Mouse (Mus musculus) hindbrain, postnatal 0 days (tissue): Measurements from ENCODE around the gene Tipin. TPM values are rescaled to one million over a fixed set of nuclear protein-coding genes. Genes with fewer than 3 reads are reported as not detected.

Source experiments
- ATAC-seq: fragments of 200-750 bp; cut with Nextera tagmentation; 2 replicates; pipeline ENCODE4 v1.8.0; 2017; ENCODE audit warnings: mild to moderate bottlenecking, moderate TSS enrichment, moderate library complexity
- DNase-seq: peaks from one replicate; pipeline ENCODE4 v3.0.0-alpha.2; 2015; ENCODE audit warnings: low spot score
- H3K27ac ChIP-seq: fragments of 300-500 bp; sonication (generic); 2 replicates; pipeline ENCODE4 v1.5.1; 2014; ENCODE audit warnings: mild to moderate bottlenecking
- H3K27me3 ChIP-seq: fragments of 300-500 bp; sonication (generic); 2 replicates; pipeline ENCODE4 v1.6.1; 2014; ENCODE audit warnings: low read length, mixed read lengths; ENCODE audit not compliant: insufficient read depth
- H3K36me3 ChIP-seq: fragments of 300-500 bp; sonication (generic); 2 replicates; pipeline ENCODE4 v1.6.1; 2014; ENCODE audit warnings: low read length, mixed read lengths; ENCODE audit not compliant: insufficient read depth
- H3K4me1 ChIP-seq: fragments of 300-500 bp; sonication (generic); 2 replicates; pipeline ENCODE4 v1.6.1; 2014; ENCODE audit warnings: antibody characterized with exemption, low read length, mixed read lengths; ENCODE audit not compliant: insufficient read depth
- H3K4me2 ChIP-seq: fragments of 300-500 bp; sonication (generic); 2 replicates; pipeline ENCODE4 v1.6.1; 2014; ENCODE audit warnings: low read depth, mild to moderate bottlenecking, low read length, moderate library complexity, mixed read lengths
- H3K4me3 ChIP-seq: fragments of 300-500 bp; sonication (generic); 2 replicates; pipeline ENCODE4 v1.5.1; 2014; ENCODE audit warnings: low read length
- H3K9ac ChIP-seq: fragments of 300-500 bp; sonication (generic); replicated peaks from 2 replicates; pipeline ENCODE4 v1.6.1; 2014; ENCODE audit warnings: mild to moderate bottlenecking, low read length, moderate library complexity, mixed read lengths
- H3K9me3 ChIP-seq: fragments of 300-500 bp; sonication (generic); 2 replicates; pipeline ENCODE4 v1.6.1; 2016; ENCODE audit warnings: low read length, mixed read lengths
- CTCF ChIP-seq: IDR thresholded peaks from 2 replicates; pipeline ENCODE4 v1.5.1; 2016; ENCODE audit warnings: antibody characterized with exemption, control low read depth, low read depth
- WGBS: fragments of 180-500 bp; shearing (Covaris S2); extraction: QIAGEN DNeasy Blood & Tissue Kit; methylation state at CpG from one replicate; pipeline ENCODE4 v1.1.7; 2014; 5-methylcytosine and 5-hydroxymethylcytosine counted together
- polyA plus RNA-seq: library from polyadenylated mRNA; unstranded; fragments of >200 nt; fragmentation: Nextera tagmentation; extraction: Ambion mirVana; gene quantifications from 2 replicates; pipeline ENCODE4 v1.2.1, GENCODE M21; 2015
- total RNA-seq: library from RNA; depleted of rRNA; stranded (reverse); fragments of >200 nt; gene quantifications from 2 replicates; pipeline ENCODE4 v1.2.3, GENCODE M21; 2014

Tipin gene
- total and polyA plus RNA-seq, 2 experiments from 2014 or later: 83.7 to 97.0 TPM

GRCm38 (mm10) chr9:64253021-64253904 lies 28.1 kb upstream of the Tipin start, which contains the start of gene Map2k1:
Gene Map2k1 (minus strand): TSS chr9:64253631.
- Histone ChIP-seq H3K9me3 (no peaks in the 10 kb centered on the region), H3K27me3 (no peaks in the 10 kb centered on the region), H3K27ac (peak within 1 kb of the TSS; percentile 81), H3K36me3 (no peaks in the 10 kb centered on the region), H3K4me1 (0 out of 2 replicates have a peak, but pooled peaks cover 9% of the 10 kb centered on the region), H3K9ac (peak within 1 kb of the TSS; percentile 70), H3K4me3 (peak within 1 kb of the TSS; percentile 96), H3K4me2 (peak within 1 kb of the TSS; percentile 94)
- TF ChIP-seq CTCF: peak; percentile 87
- 0% methylated on average over 86 of the region's 89 CpGs for WGBS
- ATAC-seq (peak; percentile 99), DNase-seq (peak; percentile 100)

- Histone ChIP-seq H3K4me2 (no peak overlapping the region), H3K27ac (no peak overlapping the region), H3K27me3 (no peaks in the 10 kb centered on the region), H3K36me3 (no peaks in the 10 kb centered on the region), H3K9ac (no peak overlapping the region), H3K4me3 (no peak overlapping the region), H3K9me3 (no peaks in the 10 kb centered on the region), H3K4me1 (0 out of 2 replicates have a peak, but pooled peaks cover 9% of the 10 kb centered on the region)
- ATAC-seq (no peak), DNase-seq (no peak)
- 78% methylated on average over 3 of the region's 3 CpGs for WGBS
- TF ChIP-seq CTCF: no peak
These were observed 26.0 kb upstream of the Tipin start for GRCm38 (mm10) chr9:64255422-64255821.

GRCm38 (mm10) chr9:64256204-64256603 lies 25.2 kb upstream of the Tipin start:
- Histone ChIP-seq H3K27ac (no peak overlapping the region), H3K4me1 (0 out of 2 replicates have a peak, but pooled peaks cover 9% of the 10 kb centered on the region), H3K4me2 (no peak overlapping the region), H3K9me3 (no peaks in the 10 kb centered on the region), H3K4me3 (no peak overlapping the region), H3K27me3 (no peaks in the 10 kb centered on the region), H3K36me3 (no peaks in the 10 kb centered on the region), H3K9ac (no peak overlapping the region)
- ATAC-seq: no peak
- no peak for DNase-seq
- no peak for TF ChIP-seq CTCF
- 89% methylated on average over 3 of the region's 3 CpGs for WGBS

GRCm38 (mm10) chr9:64259906-64260305 lies 21.5 kb upstream of the Tipin start:
- no peak overlapping the region for H3K4me3 ChIP-seq
- no peak for DNase-seq
- no peak for ATAC-seq
- no peaks in the 10 kb centered on the region for H3K27me3 ChIP-seq
- no peaks in the 10 kb centered on the region for H3K9me3 ChIP-seq
- TF ChIP-seq CTCF: no peak
- H3K36me3 ChIP-seq: no peaks in the 10 kb centered on the region
- no peak overlapping the region for H3K9ac ChIP-seq
- H3K27ac ChIP-seq: no peak overlapping the region
- no peaks in the 10 kb centered on the region for H3K4me1 ChIP-seq
- WGBS: 90% methylated on average over 5 of the region's 5 CpGs
- no peak overlapping the region for H3K4me2 ChIP-seq

GRCm38 (mm10) chr9:64261023-64261422 lies 20.4 kb upstream of the Tipin start:
- 84% methylated on average over 4 of the region's 4 CpGs for WGBS
- no peak overlapping the region for H3K4me3 ChIP-seq
- DNase-seq: no peak
- no peak for ATAC-seq
- H3K27ac ChIP-seq: no peak overlapping the region
- no peaks in the 10 kb centered on the region for H3K9me3 ChIP-seq
- no peaks in the 10 kb centered on the region for H3K4me1 ChIP-seq
- H3K27me3 ChIP-seq: no peaks in the 10 kb centered on the region
- H3K36me3 ChIP-seq: no peaks in the 10 kb centered on the region
- TF ChIP-seq CTCF: no peak
- no peak overlapping the region for H3K4me2 ChIP-seq
- H3K9ac ChIP-seq: no peak overlapping the region

- Histone ChIP-seq H3K9me3 (no peaks in the 10 kb centered on the region), H3K27me3 (no peaks in the 10 kb centered on the region), H3K4me1 (no peaks in the 10 kb centered on the region), H3K27ac (no peak overlapping the region), H3K4me3 (no peak overlapping the region), H3K36me3 (no peaks in the 10 kb centered on the region), H3K9ac (no peak overlapping the region), H3K4me2 (no peak overlapping the region)
- TF ChIP-seq CTCF: no peak
- WGBS: 47% methylated on average over 1 of the region's 1 CpGs
- ATAC-seq: no peak
- DNase-seq: no peak
These were observed 16.6 kb upstream of the Tipin start for GRCm38 (mm10) chr9:64264813-64265212.

GRCm38 (mm10) chr9:64267231-64267630 lies 14.2 kb upstream of the Tipin start:
- Histone ChIP-seq H3K4me2 (no peak overlapping the region), H3K9ac (no peak overlapping the region), H3K9me3 (no peaks in the 10 kb centered on the region), H3K27me3 (no peaks in the 10 kb centered on the region), H3K4me1 (no peaks in the 10 kb centered on the region), H3K27ac (no peak overlapping the region), H3K4me3 (no peak overlapping the region), H3K36me3 (no peaks in the 10 kb centered on the region)
- DNase-seq (no peak), ATAC-seq (no peak)
- TF ChIP-seq CTCF: no peak
- 94% methylated on average over 1 of the region's 1 CpGs for WGBS
